Mouse (Mus musculus) C2C12 (cell line): ENCODE data around the gene Srpk3.

Experiments used
- CEBPB ChIP-seq: IDR thresholded peaks from one replicate; pipeline ENCODE4 v1.6.1; 2011; ENCODE audit warnings: low read depth, mild to moderate bottlenecking, control low read depth, moderate library complexity
- CTCF ChIP-seq: IDR thresholded peaks from one replicate; pipeline ENCODE4 v1.5.1; 2011; ENCODE audit not compliant: control insufficient read depth, insufficient read depth, insufficient read length
- FOSL1 ChIP-seq: IDR thresholded peaks from one replicate; pipeline ENCODE4 v1.8.0; 2011; ENCODE audit warnings: mild to moderate bottlenecking, low read length; ENCODE audit not compliant: poor library complexity, insufficient read depth, severe bottlenecking
- MAX ChIP-seq: IDR thresholded peaks from one replicate; pipeline ENCODE4 v1.6.1; 2011; ENCODE audit warnings: mild to moderate bottlenecking, control low read depth
- MYOD1 ChIP-seq: IDR thresholded peaks from one replicate; pipeline ENCODE4 v1.6.1; 2011; ENCODE audit warnings: low read depth; ENCODE audit not compliant: control insufficient read depth, insufficient read length
- MYOG ChIP-seq: IDR thresholded peaks from one replicate; pipeline ENCODE4 v1.6.1; 2011; ENCODE audit not compliant: control insufficient read depth, insufficient read length; ENCODE audit errors: extremely low read depth
- USF1 ChIP-seq: IDR thresholded peaks from one replicate; pipeline ENCODE4 v1.6.1; 2011; ENCODE audit warnings: low read depth, mild to moderate bottlenecking, control low read depth, moderate library complexity

DNA sequence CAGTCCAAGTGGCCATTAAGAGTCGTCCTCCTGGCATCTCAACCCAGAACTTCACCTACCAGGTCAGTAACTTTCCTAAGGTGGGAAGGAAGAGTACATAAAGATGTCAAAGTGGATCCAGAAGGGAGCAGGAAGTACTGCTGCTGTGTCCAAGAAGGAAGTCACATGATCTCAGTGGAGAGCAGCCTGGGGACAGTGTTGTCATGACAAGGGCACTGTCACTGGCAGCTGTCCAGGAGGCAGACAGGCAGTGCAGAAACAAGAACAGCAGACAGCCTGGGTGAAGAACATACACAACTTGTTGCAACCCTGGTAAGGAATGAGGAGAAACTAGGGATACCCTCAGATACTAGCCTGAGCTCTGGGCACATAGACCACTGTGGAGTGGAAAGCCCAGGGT lies 8.9 kb upstream of the Srpk3 start:
- TF ChIP-seq CTCF (no peak), USF1 (no peak), MAX (no peak), MYOD1 (no peak), CEBPB (no peak), MYOG (no peak), FOSL1 (no peak)
